Mouse (Mus musculus) heart, postnatal 25 days (tissue): ENCODE measurements around the gene Rgs4. TPM values are rescaled to one million over a fixed set of nuclear protein-coding genes. Genes with fewer than 3 reads are reported as not detected.
A peak's percentile ranks its signal among the peaks of the same experiment; 100 is the strongest.

Experiments used
- DNase-seq: peaks from one replicate; pipeline ENCODE4 v3.0.0; 2022; ENCODE audit warnings: low spot score
- intact Hi-C: fragments of 180-260 bp; cut with DNase I; formaldehyde crosslinking; loops from one replicate; pipeline ENCODE4 v1.15.1; 2025
- total RNA-seq, 2 experiments: library from RNA; stranded (reverse); gene quantifications; 2 replicates each; pipeline ENCODE4 v1.2.3; 2021

The Rgs4 gene
- total RNA-seq, result 10 to 100 TPM; 13.5 to 20.4 TPM

DNA sequence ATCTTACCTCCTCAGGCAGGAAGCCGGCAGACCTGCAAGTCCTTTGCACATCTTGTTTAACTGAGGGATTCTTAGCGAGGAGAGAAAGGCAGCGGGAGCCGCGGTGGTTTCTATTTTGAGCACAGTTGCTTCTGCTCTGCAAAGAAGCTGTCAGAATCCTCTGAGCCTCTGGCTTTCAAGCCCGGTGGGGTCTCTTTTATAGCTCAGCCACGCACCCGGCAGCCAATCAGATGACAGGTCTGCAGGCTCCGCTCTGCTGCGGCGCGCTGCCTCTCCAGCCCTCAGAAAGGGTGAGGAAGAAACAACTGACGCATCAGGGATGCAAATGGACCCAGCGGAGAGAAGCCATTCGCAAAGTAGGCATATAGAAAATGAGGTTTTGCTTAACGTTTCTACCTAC is at the start of gene Rgs4:
Gene Rgs4, minus strand, starts transcription at position 170 of the 400 bp plus-strand sequence.
- DNase-seq, result peak; percentile 31
- intact Hi-C loops, result loop anchor here (5.0 kb wide), 1 partner anchor 170 kb away; no protein-coding TSS in a partner anchor

DNA sequence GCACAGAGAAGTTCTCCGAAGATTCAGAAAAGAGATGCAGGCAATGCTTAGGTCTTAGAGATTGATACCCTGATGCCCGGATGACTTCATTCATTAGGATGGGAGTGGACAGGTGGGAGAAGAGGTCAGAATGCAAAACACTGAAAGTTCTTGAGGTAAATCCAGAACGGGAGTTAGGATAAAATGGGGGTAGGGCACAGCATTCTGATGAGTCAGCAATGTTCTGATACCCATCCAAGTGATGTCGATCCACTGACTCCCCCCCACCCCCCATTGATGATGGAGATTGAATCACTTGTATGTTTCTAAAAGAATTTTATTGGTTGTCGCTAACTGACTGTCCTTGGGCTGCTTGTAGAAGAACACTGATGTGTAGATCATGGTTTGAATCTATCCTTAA is 45.0 kb upstream of the Rgs4 start:
- DNase-seq, result no peak
- intact Hi-C loops, result no loop called here

- intact Hi-C loops, result no loop called here
- DNase-seq, result no peak
Observed at GRCm38 (mm10) chr1:169785981-169786380, 38.5 kb upstream of the Rgs4 start.

DNA sequence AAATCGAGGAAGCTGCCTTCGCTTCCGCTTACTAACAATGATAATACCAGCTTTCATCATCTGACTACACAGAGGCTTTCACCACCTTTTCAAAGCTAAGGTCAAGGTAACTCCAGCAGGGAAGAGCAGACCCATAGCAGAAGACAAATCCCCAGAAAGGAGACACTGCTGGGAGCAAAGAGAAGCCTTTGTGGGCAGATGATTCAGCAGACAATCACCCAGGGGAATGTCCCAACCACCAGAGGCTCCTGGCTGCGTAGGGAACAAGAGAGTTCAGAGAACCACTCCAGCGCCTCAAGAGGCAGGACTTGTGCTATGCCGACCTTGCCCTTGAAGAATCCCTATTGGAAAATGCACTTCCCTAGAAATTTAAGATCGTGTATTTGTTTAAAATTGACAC is 29.1 kb upstream of the Rgs4 start:
- no peak for DNase-seq
- intact Hi-C loops, result no loop called here

DNA sequence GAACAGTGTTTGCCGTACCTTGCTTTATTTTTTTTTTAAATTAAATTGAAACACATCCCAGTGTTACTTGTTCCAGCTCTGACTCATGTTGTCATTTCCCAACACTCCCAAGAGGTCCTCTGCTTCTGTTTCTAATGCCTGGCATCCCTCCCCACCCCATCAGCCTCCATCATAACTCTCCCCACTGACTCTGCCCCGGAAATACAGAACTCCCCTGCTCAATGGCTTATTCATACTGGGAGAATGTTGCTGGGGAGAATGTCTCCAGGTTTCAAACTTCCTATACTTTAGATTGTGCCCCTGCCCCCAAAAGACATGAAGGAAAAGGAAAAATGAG is 17.1 kb upstream of the Rgs4 start:
- intact Hi-C loops, result no loop called here
- DNase-seq, result no peak

DNA sequence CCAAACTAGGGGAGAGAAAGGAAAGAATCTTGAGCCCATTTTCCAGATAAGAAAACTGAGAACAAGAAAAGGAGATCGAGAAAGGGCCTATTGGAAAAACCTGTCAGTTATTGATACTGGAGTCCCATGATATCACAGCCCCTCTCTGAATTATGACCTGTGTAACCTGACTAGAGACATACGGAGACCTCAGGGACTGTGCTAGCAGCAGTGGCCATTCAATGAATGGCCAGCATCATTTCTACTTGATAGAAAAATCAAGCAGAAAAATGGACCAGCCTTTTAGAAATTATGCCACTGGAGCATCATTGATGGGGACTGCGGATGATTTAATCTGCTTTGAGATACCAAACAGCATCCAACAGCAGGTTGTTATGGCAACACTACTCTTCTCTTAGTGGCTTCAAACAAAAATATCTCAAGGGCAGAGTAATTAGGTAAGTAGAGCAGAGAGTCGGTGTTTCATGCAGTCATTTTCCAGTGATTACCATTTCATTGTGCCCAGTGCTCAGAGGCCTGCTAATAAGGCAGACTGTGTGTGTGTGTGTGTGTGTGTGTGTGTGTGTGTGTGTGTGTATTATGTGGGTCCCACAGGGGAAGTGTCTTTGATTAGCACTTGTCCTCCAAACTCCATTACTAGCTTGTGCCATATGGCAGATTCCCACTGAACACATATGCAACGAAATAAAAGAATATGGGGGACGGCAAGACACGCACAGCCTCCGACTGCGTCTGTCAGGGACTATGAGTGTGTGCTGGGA is 16.6 kb upstream of the Rgs4 start:
- intact Hi-C loops, result no loop called here

DNA sequence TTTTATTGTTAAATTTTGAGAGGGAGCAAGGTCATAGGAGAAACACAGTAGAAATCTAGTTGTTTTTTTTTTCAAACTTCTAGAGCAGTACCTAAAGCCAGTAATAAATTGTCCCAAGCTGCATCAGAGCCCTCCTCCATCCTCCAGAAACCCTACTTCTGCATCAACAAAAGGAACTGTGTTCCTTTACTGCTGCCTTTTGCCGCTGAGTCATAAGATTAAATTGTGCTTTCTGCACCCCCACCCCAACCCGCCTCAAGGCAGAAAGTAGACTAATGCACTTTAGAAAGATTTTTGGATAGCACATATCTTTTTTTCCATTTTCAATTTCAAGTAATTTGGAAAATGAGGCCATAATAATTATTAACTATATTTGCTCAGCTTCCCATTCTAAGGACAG is 15.1 kb upstream of the Rgs4 start:
- intact Hi-C loops, result no loop called here
- no peak for DNase-seq

More for the DNA sequence above, 16.6 kb upstream of the Rgs4 start:
- no peak for DNase-seq

DNA sequence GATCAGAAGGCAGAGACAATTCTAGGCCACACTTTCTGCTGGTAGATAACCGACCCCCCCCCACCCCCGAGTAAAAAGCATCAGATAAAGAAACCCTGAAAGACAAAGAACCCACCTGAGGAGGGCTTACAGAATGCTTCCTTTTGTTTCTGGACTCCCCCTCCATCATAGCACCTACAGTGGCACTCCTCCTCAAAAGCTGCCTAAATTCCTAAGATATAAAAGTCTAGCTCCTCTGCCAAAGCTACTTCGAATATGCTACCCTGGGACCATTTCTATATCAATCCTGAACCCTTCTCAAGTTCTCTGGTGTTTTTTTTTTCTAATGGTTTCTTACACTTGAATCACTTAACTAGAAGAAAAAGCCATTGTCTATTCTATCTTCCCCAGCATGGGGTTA is 9.1 kb upstream of the Rgs4 start:
- intact Hi-C loops, result no loop called here
- no peak for DNase-seq

- DNase-seq, result no peak
- intact Hi-C loops, result no loop called here
Observed at GRCm38 (mm10) chr1:169752395-169752794, 5.0 kb upstream of the Rgs4 start.

DNA sequence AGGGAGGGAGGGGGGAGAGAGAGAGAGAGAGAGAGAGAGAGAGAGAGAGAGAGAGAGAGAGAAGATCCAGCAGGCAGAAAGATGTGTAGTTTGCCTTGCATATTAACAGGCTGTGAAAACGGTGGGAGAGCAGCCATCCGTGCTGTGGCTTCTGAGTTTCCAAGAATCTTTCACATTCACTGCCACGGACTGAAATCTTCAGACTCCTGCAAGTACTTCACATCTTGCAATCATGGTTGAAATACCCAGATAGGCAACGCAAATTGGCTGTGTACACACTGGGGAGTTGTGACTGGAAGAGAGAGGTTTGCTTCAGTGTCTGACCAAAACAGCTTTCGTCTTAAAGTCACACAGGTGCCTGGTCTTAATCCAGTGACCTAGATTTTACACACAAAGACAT is 997 bp upstream of the Rgs4 start:
- no peak for DNase-seq
- intact Hi-C loops, result loop anchor here (5.0 kb wide), 1 partner anchor 169 kb away; no protein-coding TSS in a partner anchor

GRCm38 (mm10) chr1:169747902-169748301 is 460 bp upstream of the Rgs4 start:
- intact Hi-C loops, result loop anchor here (5.0 kb wide), 1 partner anchor 169 kb away; no protein-coding TSS in a partner anchor
- DNase-seq, result no peak

GRCm38 (mm10) chr1:169741147-169741546 is 6.3 kb downstream of the Rgs4 start:
- DNase-seq, result no peak
- intact Hi-C loops, result no loop called here

GRCm38 (mm10) chr1:169737231-169737630 is 10.2 kb downstream of the Rgs4 start:
- DNase-seq, result peak; percentile 3
- intact Hi-C loops, result loop anchor here (5.0 kb wide), 1 partner anchor 50 kb away; no protein-coding TSS in a partner anchor

DNA sequence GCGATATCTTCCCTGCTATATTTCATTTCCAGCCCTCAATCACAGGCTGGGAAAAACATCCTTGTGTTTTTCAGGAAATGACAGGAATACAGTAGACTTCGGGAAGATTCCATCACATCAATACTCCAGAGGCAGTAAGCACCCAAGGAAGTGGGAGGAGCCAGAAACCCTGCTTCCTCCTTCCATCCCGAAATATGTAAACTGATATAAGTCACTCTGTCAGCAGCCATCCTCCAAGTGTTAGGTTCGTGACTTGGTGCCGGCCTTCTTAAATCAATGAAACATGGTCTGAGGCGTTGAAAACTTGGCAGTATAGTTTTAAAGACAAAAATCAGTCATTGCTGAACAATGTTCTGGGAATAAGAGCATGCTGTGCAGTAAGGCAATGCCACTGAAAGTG is 11.3 kb downstream of the Rgs4 start:
- intact Hi-C loops, result loop anchor here (5.0 kb wide), 1 partner anchor 49 kb away; no protein-coding TSS in a partner anchor
- DNase-seq, result no peak

GRCm38 (mm10) chr1:169730599-169731100 is 16.8 kb downstream of the Rgs4 start:
- DNase-seq, result no peak
- intact Hi-C loops, result no loop called here

DNA sequence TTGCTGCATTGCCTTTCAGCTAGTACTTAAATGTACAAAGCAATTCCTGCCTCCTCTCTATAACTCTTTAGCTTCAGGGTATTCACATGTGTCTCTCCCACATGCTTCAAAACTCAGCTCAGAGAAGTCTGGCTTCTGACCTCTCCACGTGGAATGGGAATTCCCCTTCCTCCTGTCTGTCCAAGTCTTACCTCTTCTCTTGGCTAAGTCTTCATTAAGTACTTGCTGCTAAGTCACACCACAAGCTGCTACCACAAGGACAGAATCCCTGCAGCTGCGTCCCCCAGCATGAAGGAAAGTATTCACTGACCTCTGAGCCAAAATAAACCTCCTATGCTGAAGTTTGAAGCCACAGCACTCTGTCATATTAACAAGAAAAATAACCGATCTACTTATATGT is 21.1 kb downstream of the Rgs4 start:
- no peak for DNase-seq
- intact Hi-C loops, result no loop called here

DNA sequence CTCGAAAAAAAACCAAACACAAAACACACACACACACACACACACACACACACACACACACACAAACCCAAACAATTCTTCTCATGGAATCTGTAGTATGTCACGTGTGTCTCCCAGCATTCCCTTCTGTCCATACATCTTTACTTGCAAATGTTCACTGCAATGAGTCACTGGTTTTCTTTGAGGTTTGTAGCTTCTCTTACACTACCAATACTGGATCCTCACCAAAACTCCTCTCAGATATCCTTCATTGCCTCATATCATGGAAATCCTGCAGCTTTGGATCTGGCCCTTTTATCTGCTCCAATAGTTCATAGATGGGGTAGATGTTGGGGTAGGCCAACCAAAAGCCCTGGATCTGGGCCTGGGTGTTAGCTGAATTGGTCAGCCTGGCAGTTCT is 25.6 kb downstream of the Rgs4 start:
- no peak for DNase-seq
- intact Hi-C loops, result no loop called here

DNA sequence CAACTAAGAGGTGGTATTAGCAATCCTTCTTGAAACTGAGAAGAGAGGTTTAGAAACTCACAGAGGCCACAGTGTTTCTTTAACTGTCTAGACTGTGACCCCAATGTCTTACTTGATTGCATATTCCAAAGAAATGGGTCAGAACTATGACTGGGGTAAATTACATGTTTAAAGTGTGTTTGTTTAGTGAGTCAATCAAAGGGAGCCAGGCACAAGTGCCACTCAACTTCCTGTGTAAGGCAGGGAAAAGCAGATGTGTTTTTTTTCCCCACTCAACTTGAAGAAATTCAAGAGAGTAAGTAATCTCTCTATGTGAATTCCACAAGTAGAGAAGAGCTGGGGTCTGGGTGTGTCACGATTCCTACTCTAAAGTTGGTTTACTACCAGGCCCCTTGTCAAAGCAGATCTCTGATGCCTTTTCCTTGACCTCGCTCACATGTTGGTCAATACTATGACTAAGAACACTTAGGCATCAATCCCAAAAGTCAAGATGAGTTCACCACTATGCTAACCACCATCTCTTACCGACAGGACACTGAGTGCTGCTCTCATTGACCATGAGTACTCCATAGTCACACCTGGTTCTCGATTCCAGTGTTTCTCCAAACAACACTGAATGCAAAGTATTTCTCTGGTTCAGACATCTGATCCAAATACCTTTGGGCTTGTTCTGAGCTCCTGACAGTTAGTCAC is 42.9 kb downstream of the Rgs4 start:
- intact Hi-C loops, result no loop called here
- DNase-seq, result no peak

DNA sequence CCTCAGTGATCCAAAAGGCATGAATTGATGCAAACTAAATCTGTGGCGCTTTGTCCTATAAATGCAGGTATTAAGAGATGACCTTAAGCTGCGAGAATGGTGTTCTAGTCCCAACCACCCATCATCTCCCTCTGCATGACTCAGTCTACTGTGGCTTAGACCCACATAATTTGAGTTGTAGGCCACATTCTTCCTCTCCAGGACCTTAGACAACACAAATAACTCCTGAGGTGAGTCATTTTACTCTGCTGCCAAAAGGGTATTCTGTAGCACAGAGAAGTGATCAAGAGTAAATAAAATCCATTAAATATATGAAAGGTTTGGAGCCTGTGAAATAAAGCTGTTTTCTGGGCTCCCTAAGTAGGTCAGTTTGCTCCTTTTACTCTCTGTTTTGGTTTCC is 48.3 kb downstream of the Rgs4 start:
- intact Hi-C loops, result no loop called here
- DNase-seq, result no peak

- intact Hi-C loops, result no loop called here
- no peak for DNase-seq
Observed at GRCm38 (mm10) chr1:169697236-169697635, 50.2 kb downstream of the Rgs4 start.

DNA sequence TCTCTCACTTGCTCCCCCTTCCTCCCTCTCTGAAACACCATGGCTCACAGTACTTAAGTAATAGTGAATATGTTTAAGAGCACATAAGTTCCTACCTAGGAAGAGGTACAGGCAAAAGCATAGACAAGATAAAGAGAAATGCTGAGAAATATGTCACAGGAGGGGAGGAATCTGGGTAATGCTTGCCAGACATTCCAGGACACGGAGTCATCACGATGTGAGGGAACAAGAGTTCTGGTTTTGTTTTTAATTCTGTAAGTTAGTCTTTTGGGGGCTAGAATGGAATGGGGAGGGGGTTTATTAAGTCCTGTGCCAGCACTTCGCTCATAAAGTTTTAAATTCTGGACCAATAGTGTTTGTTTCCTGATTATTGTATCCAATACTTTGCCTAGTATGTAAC is 52.1 kb downstream of the Rgs4 start:
- intact Hi-C loops, result no loop called here
- DNase-seq, result no peak
